Mouse (Mus musculus) C2C12 (cell line): ENCODE data around the gene Vps13c.

ENCODE experiments used
- CEBPB ChIP-seq: IDR thresholded peaks from one replicate; pipeline ENCODE4 v1.6.1; 2011; ENCODE audit warnings: low read depth, mild to moderate bottlenecking, control low read depth, moderate library complexity
- CTCF ChIP-seq: IDR thresholded peaks from one replicate; pipeline ENCODE4 v1.5.1; 2011; ENCODE audit not compliant: control insufficient read depth, insufficient read depth, insufficient read length
- FOSL1 ChIP-seq: IDR thresholded peaks from one replicate; pipeline ENCODE4 v1.8.0; 2011; ENCODE audit warnings: mild to moderate bottlenecking, low read length; ENCODE audit not compliant: poor library complexity, insufficient read depth, severe bottlenecking
- MAX ChIP-seq: IDR thresholded peaks from one replicate; pipeline ENCODE4 v1.6.1; 2011; ENCODE audit warnings: mild to moderate bottlenecking, control low read depth
- USF1 ChIP-seq: IDR thresholded peaks from one replicate; pipeline ENCODE4 v1.6.1; 2011; ENCODE audit warnings: low read depth, mild to moderate bottlenecking, control low read depth, moderate library complexity

DNA sequence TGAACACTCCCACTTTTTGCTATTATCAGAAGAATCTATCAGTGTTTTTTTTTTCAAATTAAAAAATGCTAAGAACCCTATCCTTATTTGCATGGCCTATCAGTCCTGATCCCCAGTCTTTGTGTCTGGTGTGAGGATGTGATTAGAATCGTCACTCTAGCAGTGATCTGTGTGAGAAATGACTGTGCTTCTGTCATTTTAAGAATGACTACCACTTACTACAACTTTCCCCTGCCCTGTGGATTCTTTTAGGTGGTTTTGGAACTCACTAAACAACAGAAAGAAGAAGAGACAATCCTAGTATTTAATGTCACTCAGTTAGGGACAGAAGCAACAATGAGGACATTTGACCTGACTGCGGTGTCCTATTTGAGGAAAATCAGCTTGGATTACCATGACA is 65.3 kb downstream of the Vps13c start:
- TF ChIP-seq CTCF (no peak), MAX (no peak), CEBPB (no peak), USF1 (no peak), FOSL1 (no peak)
